Mouse (Mus musculus) E14TG2a.4 (cell line): ENCODE results near the gene Wfs1.

ENCODE experiments used
- CTCF ChIP-seq: conservative IDR thresholded peaks from 2 replicates; pipeline ENCODE4 v1.5.1; 2014; ENCODE audit warnings: low read length
- NANOG ChIP-seq: IDR thresholded peaks from 2 replicates; pipeline ENCODE4 v1.6.1; 2014; ENCODE audit warnings: borderline replicate concordance, low read length, mixed read lengths
- POU5F1 ChIP-seq: IDR thresholded peaks from 2 replicates; pipeline ENCODE4 v1.6.1; 2014; ENCODE audit warnings: low read length, borderline replicate concordance

GRCm38 (mm10) chr5:36945713-36946112, 43.3 kb downstream of the Wfs1 start:
- TF ChIP-seq CTCF, result no peak
- no peak for TF ChIP-seq POU5F1
- no peak for TF ChIP-seq NANOG
